Mouse (Mus musculus) inflammation-experienced regulatory T-cells, adult 16 weeks (primary cell): ENCODE data around the gene Slc35e2. TPM values are rescaled to one million over a fixed set of nuclear protein-coding genes. Genes with fewer than 3 reads are reported as not detected.

ENCODE experiments used
- polyA plus RNA-seq: library from polyadenylated mRNA; unstranded; fragments of 100-300 nt; shearing (Covaris generic); gene quantifications from one replicate; pipeline ENCODE4 v1.2.1, GENCODE M21; 2017

Gene Slc35e2
- 16.2 TPM for polyA plus RNA-seq

GRCm38 (mm10) chr4:155601091-155601996 lies at the start of gene Slc35e2:
Gene Slc35e2 (plus strand): TSS chr4:155601416.

GRCm38 (mm10) chr4:155561661-155562442 lies 39.4 kb upstream of the Slc35e2 start, which contains the start of gene Nadk:
Gene Nadk (plus strand): TSS chr4:155562378.

GRCm38 (mm10) chr4:155624338-155625291 lies 23.4 kb downstream of the Slc35e2 start, which contains the start of gene Cdk11b:
Gene Cdk11b (plus strand): TSS chr4:155624854.

GRCm38 (mm10) chr4:155645308-155645707 lies 44.1 kb downstream of the Slc35e2 start, which contains the start of gene Gm10563:
Gene Gm10563 (minus strand): TSS chr4:155645408.

GRCm38 (mm10) chr4:155653086-155653450 lies 51.9 kb downstream of the Slc35e2 start, which contains the start of gene Mmp23:
Gene Mmp23 (minus strand): TSS chr4:155653384.

GRCm38 (mm10) chr4:155668689-155669597 lies 67.7 kb downstream of the Slc35e2 start, which contains the start of gene Mib2:
Gene Mib2 (minus strand): TSS chr4:155669198.

Other genes with a start within 250 kb of the Slc35e2 start
- 39.6 TPM for gene Prkcz, start 240.1 kb upstream of the Slc35e2 start, polyA plus RNA-seq
- 0.82 TPM for gene Gabrd, start 203.3 kb upstream of the Slc35e2 start, polyA plus RNA-seq
- 4.3 TPM for gene Cfap74, start 192.2 kb upstream of the Slc35e2 start, polyA plus RNA-seq
- not detected for gene Tmem52, start 132.3 kb upstream of the Slc35e2 start, polyA plus RNA-seq
- 20.8 TPM for gene Gnb1, start 110.1 kb upstream of the Slc35e2 start, polyA plus RNA-seq
- gene Nadk, start 39.0 kb upstream of the Slc35e2 start, polyA plus RNA-seq = 166 TPM
- gene Cdk11b, start 23.4 kb downstream of the Slc35e2 start, polyA plus RNA-seq = 145 TPM
- gene Gm10563, start 44.0 kb downstream of the Slc35e2 start, polyA plus RNA-seq = not detected
- 0.56 TPM for gene Mmp23, start 52.0 kb downstream of the Slc35e2 start, polyA plus RNA-seq
- 53.7 TPM for gene Mib2, start 67.8 kb downstream of the Slc35e2 start, polyA plus RNA-seq
- 0.62 TPM for gene Fndc10, start 92.9 kb downstream of the Slc35e2 start, polyA plus RNA-seq
- gene Ssu72, start 103.4 kb downstream of the Slc35e2 start, polyA plus RNA-seq = 157 TPM
- gene Tmem240, start 133.4 kb downstream of the Slc35e2 start, polyA plus RNA-seq = 0.09 TPM
- gene Atad3a, start 159.7 kb downstream of the Slc35e2 start, polyA plus RNA-seq = 50.3 TPM
- gene Vwa1, start 173.3 kb downstream of the Slc35e2 start, polyA plus RNA-seq = 0.13 TPM
- gene Tmem88b, start 184.5 kb downstream of the Slc35e2 start, polyA plus RNA-seq = not detected
- not detected for gene Ankrd65, start 189.0 kb downstream of the Slc35e2 start, polyA plus RNA-seq
- 124 TPM for gene Mrpl20, start 201.5 kb downstream of the Slc35e2 start, polyA plus RNA-seq
- gene Ccnl2, start 211.1 kb downstream of the Slc35e2 start, polyA plus RNA-seq = 217 TPM
- gene Aurkaip1, start 229.9 kb downstream of the Slc35e2 start, polyA plus RNA-seq = 199 TPM
- gene Mxra8, start 238.3 kb downstream of the Slc35e2 start, polyA plus RNA-seq = 4.3 TPM
- gene Dvl1, start 246.0 kb downstream of the Slc35e2 start, polyA plus RNA-seq = 3.5 TPM